8 mouse cellular contexts compared by ENCODE assay signal in genomic region chr13:58387948-58388347, GRCm38 (mm10). TPM values are rescaled to one million over a fixed set of nuclear protein-coding genes. Genes with fewer than 3 reads are reported as not detected.
A peak's percentile ranks its signal among the peaks of the same experiment; 100 is the strongest.
DNase-seq lines count a peak whose midpoint lies in the region; ATAC-seq and TF ChIP-seq lines count a peak whose summit lies in the region.
"Had no signal": no experiment of that assay in that cellular context is flagged by ENCODE, and none has a peak within 500 bp of the region (broad histone marks: within the 10 kb centered on the region; RNA-seq: fewer than 3 reads in every experiment).

No protein-coding gene starts in this region.

- no peaks in the 10 kb centered on the region for H3K27me3 ChIP-seq in cerebellum, adult 2 months (ENCODE audit: control insufficient read depth, insufficient read depth, low read length)
- H3K27me3 ChIP-seq in hindbrain, postnatal 0 days (ENCODE audit: insufficient read depth, low read length), result no peaks in the 10 kb centered on the region
- H3K27me3 ChIP-seq: midbrain, embryonic 12.5 days had no signal

- no peak overlapping the region for H3K4me2 ChIP-seq in hindbrain, postnatal 0 days (ENCODE audit: low read depth, low read length)
- H3K4me2 ChIP-seq: midbrain, embryonic 12.5 days had no signal

- H3K9me3 ChIP-seq in hindbrain, postnatal 0 days (ENCODE audit: low read length), result no peaks in the 10 kb centered on the region
- H3K9me3 ChIP-seq: midbrain, embryonic 12.5 days had no signal

- peak; percentile 52 for DNase-seq in WW6 (ENCODE audit: low read depth, low spot score)
- DNase-seq in cerebellum, adult 2 months, result peak; percentile 52 to 61
- peak; percentile 81 for DNase-seq in forelimb bud, embryonic 11.5 days (ENCODE audit: low read depth, low spot score)
- peak; percentile 83 for DNase-seq in hindbrain, postnatal 0 days (ENCODE audit: low spot score)
- DNase-seq in layer of hippocampus, postnatal 36 days, result peak; percentile 45 to 69
- DNase-seq in lung, postnatal 25 days (ENCODE audit: low spot score), result peak; percentile 79
- peak; percentile 40 to 48 for DNase-seq in right cerebral cortex, postnatal 36 days (ENCODE audit: low spot score in 2 of 2)

- peaks cover 17% of the 10 kb centered on the region for H3K36me3 ChIP-seq in hindbrain, postnatal 0 days (ENCODE audit: insufficient read depth, low read length)

- peak; percentile 77 for TF ChIP-seq CTCF in cerebellum, adult 2 months (IDR thresholded peaks at IDR 0.05; ENCODE audit: borderline replicate concordance, insufficient read depth, low read depth, low read length)
- TF ChIP-seq CTCF in hindbrain, postnatal 0 days (IDR thresholded peaks at IDR 0.05; ENCODE audit: low read depth), result peak; percentile 87

- no peak overlapping the region for H3K27ac ChIP-seq in cerebellum, adult 2 months (ENCODE audit: insufficient read depth, low read length)
- H3K27ac ChIP-seq in hindbrain, postnatal 0 days, result no peak overlapping the region
- H3K27ac ChIP-seq: midbrain, embryonic 12.5 days had no signal

- ATAC-seq in hindbrain, postnatal 0 days, result peak; percentile 50

- TF ChIP-seq POLR2A in cerebellum, adult 2 months (IDR thresholded peaks at IDR 0.05; ENCODE audit: borderline replicate concordance, insufficient read depth, low read length), result no peak

- H3K9ac ChIP-seq in hindbrain, postnatal 0 days (replicated peaks; ENCODE audit: low read length), result no peak overlapping the region
- H3K9ac ChIP-seq: midbrain, embryonic 12.5 days had no signal

- H3K4me3 ChIP-seq in cerebellum, adult 2 months (replicated peaks; ENCODE audit: insufficient read depth, low read depth, low read length), result no peak overlapping the region
- no peak overlapping the region for H3K4me3 ChIP-seq in hindbrain, postnatal 0 days (ENCODE audit: low read length)
- H3K4me3 ChIP-seq: midbrain, embryonic 12.5 days had no signal

- no peaks in the 10 kb centered on the region for H3K4me1 ChIP-seq in cerebellum, adult 2 months (ENCODE audit: control insufficient read depth, insufficient read depth, low read length)
- no peaks in the 10 kb centered on the region; the same call in 1 of the 2 replicates for H3K4me1 ChIP-seq in hindbrain, postnatal 0 days (ENCODE audit: insufficient read depth, low read length)

- WGBS in cerebellum, adult 2 months, result 20% methylated on average over 7 of the region's 7 CpGs
- WGBS in hindbrain, postnatal 0 days, result 11% methylated on average over 7 of the region's 7 CpGs

RNA-seq across cellular contexts. Expression of gene 2210016F16Rik, which starts 2.9 kb away (rescaled TPM):
- 8.5 and 9.8 TPM in 2 replicates for polyA plus RNA-seq in cerebellum, adult 2 months (2012; rRNA removed)
- 13.9 and 17.9 TPM in 2 replicates for total RNA-seq in hindbrain, postnatal 0 days (2014; rRNA removed)
- polyA plus RNA-seq in hindbrain, postnatal 0 days (2015; fragmentation: Nextera tagmentation; extraction: Ambion mirVana), result 19.8 and 20.3 TPM in 2 replicates
- total RNA-seq in layer of hippocampus, postnatal 36 days (2021), result 1 to 10 TPM; 6.3 to 7.6 TPM

RNA-seq across cellular contexts. Expression of gene Rmi1, which starts 14.1 kb away (rescaled TPM):
- polyA plus RNA-seq in cerebellum, adult 2 months (2012; rRNA removed), result 15.6 and 16.8 TPM in 2 replicates
- total RNA-seq in hindbrain, postnatal 0 days (2014; rRNA removed), result 10.8 and 11.1 TPM in 2 replicates
- 19.0 and 19.5 TPM in 2 replicates for polyA plus RNA-seq in hindbrain, postnatal 0 days (2015; fragmentation: Nextera tagmentation; extraction: Ambion mirVana)
- 10 to 100 TPM; 17.7 to 19.5 TPM for total RNA-seq in layer of hippocampus, postnatal 36 days (2021)

RNA-seq across cellular contexts. Expression of gene Hnrnpk, which starts 15.2 kb away (rescaled TPM):
- polyA plus RNA-seq in cerebellum, adult 2 months (2012; rRNA removed), result 385 and 442 TPM in 2 replicates
- total RNA-seq in hindbrain, postnatal 0 days (2014; rRNA removed), result 422 and 471 TPM in 2 replicates
- 910 and 964 TPM in 2 replicates for polyA plus RNA-seq in hindbrain, postnatal 0 days (2015; fragmentation: Nextera tagmentation; extraction: Ambion mirVana)
- total RNA-seq in layer of hippocampus, postnatal 36 days (2021), result 100 to 1,000 TPM; 670 to 686 TPM

RNA-seq across cellular contexts. Expression of gene Kif27, which starts 29.0 kb away (rescaled TPM):
- polyA plus RNA-seq in cerebellum, adult 2 months (2012; rRNA removed), result 0.47 and 0.59 TPM in 2 replicates
- total RNA-seq in hindbrain, postnatal 0 days (2014; rRNA removed), result 1.0 and 1.2 TPM in 2 replicates
- 1.6 and 1.7 TPM in 2 replicates for polyA plus RNA-seq in hindbrain, postnatal 0 days (2015; fragmentation: Nextera tagmentation; extraction: Ambion mirVana)
- total RNA-seq in layer of hippocampus, postnatal 36 days (2021), result 1 to 10 TPM; 2.9 to 3.9 TPM
